Mouse (Mus musculus) heart, postnatal 0 days (tissue): ENCODE results near the gene Gm10961.

ENCODE experiments used
- CTCF ChIP-seq: IDR thresholded peaks from 2 replicates; pipeline ENCODE4 v1.5.1; 2016; ENCODE audit warnings: antibody characterized with exemption, control low read depth, low read depth
- EP300 ChIP-seq: IDR thresholded peaks from 2 replicates; pipeline ENCODE4 v1.6.1; 2016; ENCODE audit warnings: antibody characterized with exemption, low read depth

- TF ChIP-seq EP300 (no peak), CTCF (no peak)
Observed at GRCm38 (mm10) chr3:107680790-107681576, 49.9 kb downstream of the Gm10961 start.
